Mouse (Mus musculus): ENCODE data around the gene Slc2a9. TPM values are rescaled to one million over a fixed set of nuclear protein-coding genes. Genes with fewer than 3 reads are reported as not detected.

The Slc2a9 gene
- polyA plus RNA-seq, 1 experiment from 2014 or later = 1.6 TPM

- H3K4me2 ChIP-seq (replicated peaks; ENCODE audit: low read depth, low read length) = no peak overlapping the region
- no peak overlapping the region for H3K9ac ChIP-seq (ENCODE audit: low read depth, low read length)
- ATAC-seq (ENCODE audit: low FRiP score, low TSS enrichment) = no peak
- H3K27me3 ChIP-seq (ENCODE audit: control insufficient read depth, insufficient read depth, low read length) = no peaks in the 10 kb centered on the region
- no peaks in the 10 kb centered on the region for H3K36me3 ChIP-seq (ENCODE audit: control insufficient read depth, insufficient read depth, low read length)
- WGBS = 10% methylated on average over 2 of the region's 2 CpGs
- H3K27ac ChIP-seq (ENCODE audit: low read depth, low read length) = no peak overlapping the region
- H3K9me3 ChIP-seq (ENCODE audit: control insufficient read depth, low read length) = no peaks in the 10 kb centered on the region
- H3K4me1 ChIP-seq (ENCODE audit: control insufficient read depth, insufficient read depth, low read length) = no peaks in the 10 kb centered on the region
- no peak overlapping the region for H3K4me3 ChIP-seq (ENCODE audit: low read length)
These were observed 10.0 kb upstream of the Slc2a9 start for GRCm38 (mm10) chr5:38512991-38513390.

- H3K9ac ChIP-seq (ENCODE audit: low read depth, low read length) = no peak overlapping the region
- peaks cover 3% of the 10 kb centered on the region; the same call in 1 of the 2 replicates for H3K4me1 ChIP-seq (ENCODE audit: control insufficient read depth, insufficient read depth, low read length)
- ATAC-seq (ENCODE audit: low FRiP score, low TSS enrichment) = no peak
- H3K9me3 ChIP-seq (ENCODE audit: control insufficient read depth, low read length) = no peaks in the 10 kb centered on the region
- no peaks in the 10 kb centered on the region for H3K36me3 ChIP-seq (ENCODE audit: control insufficient read depth, insufficient read depth, low read length)
- H3K4me2 ChIP-seq (replicated peaks; ENCODE audit: low read depth, low read length) = no peak overlapping the region
- H3K27ac ChIP-seq (ENCODE audit: low read depth, low read length) = no peak overlapping the region
- H3K4me3 ChIP-seq (ENCODE audit: low read length) = no peak overlapping the region
- H3K27me3 ChIP-seq (ENCODE audit: control insufficient read depth, insufficient read depth, low read length) = no peaks in the 10 kb centered on the region
- WGBS = 85% methylated on average over 4 of the region's 4 CpGs
These were observed 6.6 kb upstream of the Slc2a9 start for GRCm38 (mm10) chr5:38509568-38509967.

GRCm38 (mm10) chr5:38505435-38505765 lies 2.5 kb upstream of the Slc2a9 start:
- H3K27ac ChIP-seq (ENCODE audit: low read depth, low read length) = 0 out of 2 replicates have a peak overlapping the region, but pooled peaks have one; percentile 30
- peak; percentile 49 for ATAC-seq (ENCODE audit: low FRiP score, low TSS enrichment)
- 0 out of 2 replicates have a peak overlapping the region, but pooled peaks have one; percentile 2 for H3K9ac ChIP-seq (ENCODE audit: low read depth, low read length)

GRCm38 (mm10) chr5:38504747-38505434 lies 1.9 kb upstream of the Slc2a9 start:
- Histone ChIP-seq H3K4me3 (ENCODE audit: low read length) (no peak overlapping the region), H3K4me1 (ENCODE audit: control insufficient read depth, insufficient read depth, low read length) (peaks cover 3% of the 10 kb centered on the region; the same call in 1 of the 2 replicates), H3K4me2 (replicated peaks; ENCODE audit: low read depth, low read length) (no peak overlapping the region), H3K36me3 (ENCODE audit: control insufficient read depth, insufficient read depth, low read length) (no peaks in the 10 kb centered on the region), H3K9ac (ENCODE audit: low read depth, low read length) (no peak overlapping the region), H3K27me3 (ENCODE audit: control insufficient read depth, insufficient read depth, low read length) (no peaks in the 10 kb centered on the region), H3K9me3 (ENCODE audit: control insufficient read depth, low read length) (no peaks in the 10 kb centered on the region), H3K27ac (ENCODE audit: low read depth, low read length) (0 out of 2 replicates have a peak overlapping the region, but pooled peaks have one; percentile 30)
- peak; percentile 28; the same call in 1 of the 2 replicates for ATAC-seq (ENCODE audit: low FRiP score, low TSS enrichment)
- WGBS = 54% methylated on average over 6 of the region's 6 CpGs

More at GRCm38 (mm10) chr5:38505435-38505765, 2.5 kb upstream of the Slc2a9 start:
- Histone ChIP-seq H3K9me3 (ENCODE audit: control insufficient read depth, low read length) (no peaks in the 10 kb centered on the region), H3K27me3 (ENCODE audit: control insufficient read depth, insufficient read depth, low read length) (no peaks in the 10 kb centered on the region), H3K4me1 (ENCODE audit: control insufficient read depth, insufficient read depth, low read length) (peaks cover 3% of the 10 kb centered on the region; the same call in 1 of the 2 replicates), H3K36me3 (ENCODE audit: control insufficient read depth, insufficient read depth, low read length) (no peaks in the 10 kb centered on the region), H3K4me2 (replicated peaks; ENCODE audit: low read depth, low read length) (no peak overlapping the region), H3K4me3 (ENCODE audit: low read length) (no peak overlapping the region)
- WGBS = 67% methylated on average over 3 of the region's 3 CpGs

- Histone ChIP-seq H3K27me3 (ENCODE audit: control insufficient read depth, insufficient read depth, low read length) (no peaks in the 10 kb centered on the region), H3K4me1 (ENCODE audit: control insufficient read depth, insufficient read depth, low read length) (peaks cover 3% of the 10 kb centered on the region; the same call in 1 of the 2 replicates), H3K27ac (ENCODE audit: low read depth, low read length) (no peak overlapping the region), H3K4me3 (ENCODE audit: low read length) (no peak overlapping the region), H3K36me3 (ENCODE audit: control insufficient read depth, insufficient read depth, low read length) (no peaks in the 10 kb centered on the region), H3K4me2 (replicated peaks; ENCODE audit: low read depth, low read length) (no peak overlapping the region), H3K9me3 (ENCODE audit: control insufficient read depth, low read length) (no peaks in the 10 kb centered on the region), H3K9ac (ENCODE audit: low read depth, low read length) (no peak overlapping the region)
- ATAC-seq (ENCODE audit: low FRiP score, low TSS enrichment) = no peak
- 84% methylated on average over 1 of the region's 1 CpGs for WGBS
These were observed 1.2 kb upstream of the Slc2a9 start for GRCm38 (mm10) chr5:38504116-38504515.

GRCm38 (mm10) chr5:38500043-38500442 lies 2.9 kb downstream of the Slc2a9 start:
- no peak overlapping the region for H3K4me3 ChIP-seq (ENCODE audit: low read length)
- ATAC-seq (ENCODE audit: low FRiP score, low TSS enrichment) = no peak
- H3K27me3 ChIP-seq (ENCODE audit: control insufficient read depth, insufficient read depth, low read length) = no peaks in the 10 kb centered on the region
- no peaks in the 10 kb centered on the region for H3K4me1 ChIP-seq (ENCODE audit: control insufficient read depth, insufficient read depth, low read length)
- no peak overlapping the region for H3K27ac ChIP-seq (ENCODE audit: low read depth, low read length)
- no peaks in the 10 kb centered on the region for H3K36me3 ChIP-seq (ENCODE audit: control insufficient read depth, insufficient read depth, low read length)
- H3K9ac ChIP-seq (ENCODE audit: low read depth, low read length) = no peak overlapping the region
- 88% methylated on average over 8 of the region's 8 CpGs for WGBS
- H3K9me3 ChIP-seq (ENCODE audit: control insufficient read depth, low read length) = no peaks in the 10 kb centered on the region
- no peak overlapping the region for H3K4me2 ChIP-seq (replicated peaks; ENCODE audit: low read depth, low read length)

- H3K4me1 ChIP-seq (ENCODE audit: control insufficient read depth, insufficient read depth, low read length) = no peaks in the 10 kb centered on the region
- no peaks in the 10 kb centered on the region for H3K9me3 ChIP-seq (ENCODE audit: control insufficient read depth, low read length)
- H3K4me3 ChIP-seq (ENCODE audit: low read length) = no peak overlapping the region
- no peak overlapping the region for H3K4me2 ChIP-seq (replicated peaks; ENCODE audit: low read depth, low read length)
- WGBS = 78% methylated on average over 7 of the region's 7 CpGs
- no peak overlapping the region for H3K27ac ChIP-seq (ENCODE audit: low read depth, low read length)
- ATAC-seq (ENCODE audit: low FRiP score, low TSS enrichment) = peak; percentile 43; the same call in 1 of the 2 replicates
- no peaks in the 10 kb centered on the region for H3K27me3 ChIP-seq (ENCODE audit: control insufficient read depth, insufficient read depth, low read length)
- no peak overlapping the region for H3K9ac ChIP-seq (ENCODE audit: low read depth, low read length)
- no peaks in the 10 kb centered on the region for H3K36me3 ChIP-seq (ENCODE audit: control insufficient read depth, insufficient read depth, low read length)
These were observed 3.6 kb downstream of the Slc2a9 start for GRCm38 (mm10) chr5:38499316-38499811.

- H3K4me3 ChIP-seq (ENCODE audit: low read length) = no peak overlapping the region
- no peaks in the 10 kb centered on the region for H3K9me3 ChIP-seq (ENCODE audit: control insufficient read depth, low read length)
- no peak overlapping the region for H3K9ac ChIP-seq (ENCODE audit: low read depth, low read length)
- no peaks in the 10 kb centered on the region for H3K36me3 ChIP-seq (ENCODE audit: control insufficient read depth, insufficient read depth, low read length)
- no peak overlapping the region for H3K4me2 ChIP-seq (replicated peaks; ENCODE audit: low read depth, low read length)
- WGBS = 64% methylated on average over 5 of the region's 5 CpGs
- H3K4me1 ChIP-seq (ENCODE audit: control insufficient read depth, insufficient read depth, low read length) = no peaks in the 10 kb centered on the region
- no peak for ATAC-seq (ENCODE audit: low FRiP score, low TSS enrichment)
- no peak overlapping the region for H3K27ac ChIP-seq (ENCODE audit: low read depth, low read length)
- H3K27me3 ChIP-seq (ENCODE audit: control insufficient read depth, insufficient read depth, low read length) = no peaks in the 10 kb centered on the region
These were observed 4.5 kb downstream of the Slc2a9 start for GRCm38 (mm10) chr5:38498479-38498878.

GRCm38 (mm10) chr5:38496491-38497057 lies 6.4 kb downstream of the Slc2a9 start:
- H3K9ac ChIP-seq (ENCODE audit: low read depth, low read length) = no peak overlapping the region
- H3K4me3 ChIP-seq (ENCODE audit: low read length) = no peak overlapping the region
- 71% methylated on average over 8 of the region's 8 CpGs for WGBS
- H3K4me2 ChIP-seq (replicated peaks; ENCODE audit: low read depth, low read length) = no peak overlapping the region
- no peaks in the 10 kb centered on the region for H3K4me1 ChIP-seq (ENCODE audit: control insufficient read depth, insufficient read depth, low read length)
- H3K27ac ChIP-seq (ENCODE audit: low read depth, low read length) = no peak overlapping the region
- no peaks in the 10 kb centered on the region for H3K36me3 ChIP-seq (ENCODE audit: control insufficient read depth, insufficient read depth, low read length)
- H3K9me3 ChIP-seq (ENCODE audit: control insufficient read depth, low read length) = no peaks in the 10 kb centered on the region
- no peak for ATAC-seq (ENCODE audit: low FRiP score, low TSS enrichment)
- no peaks in the 10 kb centered on the region for H3K27me3 ChIP-seq (ENCODE audit: control insufficient read depth, insufficient read depth, low read length)

All from kidney, embryonic 14.5 days (tissue).